Mouse (Mus musculus) left cerebral cortex, adult 2 months (tissue): ENCODE data around the gene Sdr9c7. TPM values are rescaled to one million over a fixed set of nuclear protein-coding genes. Genes with fewer than 3 reads are reported as not detected.

Source experiments
- DNase-seq, 2 experiments: peaks; one replicate each; pipeline ENCODE4 v3.0.0; 2021 to 2022; ENCODE audit warnings: low spot score in 2 of 2, mixed read lengths in 1 of 2; ENCODE audit errors: extremely low spot score in 1 of 2
- H3K27ac ChIP-seq: fragments of 200-600 bp; 2 replicates; pipeline ENCODE4 v1.8.1; 2022
- H3K4me3 ChIP-seq: fragments of 200-600 bp; 2 replicates; pipeline ENCODE4 v1.8.1; 2022
- CTCF ChIP-seq: fragments of 200-600 bp; IDR thresholded peaks from 2 replicates; pipeline ENCODE4 v1.8.1; 2022; ENCODE audit warnings: antibody characterized with exemption, mild to moderate bottlenecking, moderate library complexity
- intact Hi-C: fragments of 180-260 bp; cut with DNase I; formaldehyde crosslinking; loops from one replicate; pipeline ENCODE4 v1.15.1; 2025
- long read RNA-seq, 2 experiments: library from polyadenylated mRNA; stranded (forward); transcript quantifications; one replicate each; pipeline ENCODE4 v2.0.0; 2021; ENCODE audit warnings: borderline mapping rate in 2 of 2
- total RNA-seq, 2 experiments: library from RNA; stranded (reverse); gene quantifications; 2 replicates each; pipeline ENCODE4 v1.2.3; 2021

Sdr9c7 gene
- total RNA-seq = not detected
- long read RNA-seq, experiment 1 = 0 reads
- long read RNA-seq, experiment 2 = 0 reads

GRCm38 (mm10) chr10:127898218-127898617, at the start of gene Sdr9c7:
TSS of gene Sdr9c7 (plus strand) at chr10:127898518.
- no peak for DNase-seq
- intact Hi-C loops = no loop called here
- no peak for TF ChIP-seq CTCF
- Histone ChIP-seq H3K27ac (no peak within 1 kb of the TSS), H3K4me3 (no peak within 1 kb of the TSS)

- intact Hi-C loops = no loop called here
- no peak for DNase-seq
- TF ChIP-seq CTCF = no peak
Measured at GRCm38 (mm10) chr10:127849628-127850027, 48.7 kb upstream of the Sdr9c7 start, which contains the start of gene Rdh19. TSS of gene Rdh19 (plus strand) at chr10:127849928.

GRCm38 (mm10) chr10:127856376-127856775, 41.9 kb upstream of the Sdr9c7 start:
- Histone ChIP-seq H3K27ac (no peak overlapping the region), H3K4me3 (no peak overlapping the region)
- no peak for DNase-seq
- intact Hi-C loops = no loop called here
- TF ChIP-seq CTCF = no peak

More at GRCm38 (mm10) chr10:127849628-127850027, 48.7 kb upstream of the Sdr9c7 start, which contains the start of gene Rdh19:
- Histone ChIP-seq H3K27ac (no peak within 1 kb of the TSS), H3K4me3 (no peak within 1 kb of the TSS)

- TF ChIP-seq CTCF = no peak
- DNase-seq = no peak
- intact Hi-C loops = no loop called here
- Histone ChIP-seq H3K27ac (no peak overlapping the region), H3K4me3 (no peak overlapping the region)
Measured at GRCm38 (mm10) chr10:127864931-127865330, 33.4 kb upstream of the Sdr9c7 start.

GRCm38 (mm10) chr10:127866232-127866631, 32.1 kb upstream of the Sdr9c7 start, which contains the start of gene Rdh16f2:
TSS of gene Rdh16f2 (plus strand) at chr10:127866474.
- DNase-seq = no peak
- H3K27ac ChIP-seq = no peak within 1 kb of the TSS
- no peak within 1 kb of the TSS for H3K4me3 ChIP-seq
- TF ChIP-seq CTCF = no peak
- intact Hi-C loops = no loop called here

- peak; percentile 9 to 11 for DNase-seq
- TF ChIP-seq CTCF = peak; percentile 53
- no peak overlapping the region for H3K27ac ChIP-seq
- no peak overlapping the region for H3K4me3 ChIP-seq
- intact Hi-C loops = loop anchor here (2.0 kb wide), 1 partner anchor 64 kb away; no protein-coding TSS in a partner anchor
Measured at GRCm38 (mm10) chr10:127872484-127872883, 25.8 kb upstream of the Sdr9c7 start.

- Histone ChIP-seq H3K27ac (no peak overlapping the region), H3K4me3 (no peak overlapping the region)
- DNase-seq = no peak
- intact Hi-C loops = no loop called here
- no peak for TF ChIP-seq CTCF
Measured at GRCm38 (mm10) chr10:127877681-127878080, 20.6 kb upstream of the Sdr9c7 start.

GRCm38 (mm10) chr10:127878262-127879057, 19.9 kb upstream of the Sdr9c7 start:
- DNase-seq = no peak
- intact Hi-C loops = no loop called here
- no peak overlapping the region for H3K4me3 ChIP-seq
- no peak for TF ChIP-seq CTCF
- H3K27ac ChIP-seq = no peak overlapping the region

- intact Hi-C loops = no loop called here
- Histone ChIP-seq H3K27ac (no peak overlapping the region), H3K4me3 (no peak overlapping the region)
- TF ChIP-seq CTCF = no peak
- peak in 1 of 2 experiments; percentile 15 for DNase-seq
Measured at GRCm38 (mm10) chr10:127879155-127879688, 19.1 kb upstream of the Sdr9c7 start.

- no peak overlapping the region for H3K27ac ChIP-seq
Measured at GRCm38 (mm10) chr10:127881041-127881440, 17.3 kb upstream of the Sdr9c7 start.

GRCm38 (mm10) chr10:127886551-127886950, 11.8 kb upstream of the Sdr9c7 start:
- intact Hi-C loops = no loop called here
- Histone ChIP-seq H3K27ac (no peak overlapping the region), H3K4me3 (no peak overlapping the region)
- TF ChIP-seq CTCF = no peak
- DNase-seq = no peak

More at GRCm38 (mm10) chr10:127881041-127881440, 17.3 kb upstream of the Sdr9c7 start:
- no peak overlapping the region for H3K4me3 ChIP-seq
- intact Hi-C loops = no loop called here
- no peak for TF ChIP-seq CTCF
- no peak for DNase-seq

GRCm38 (mm10) chr10:127886971-127887370, 11.3 kb upstream of the Sdr9c7 start:
- no peak for TF ChIP-seq CTCF
- no peak for DNase-seq
- Histone ChIP-seq H3K4me3 (no peak overlapping the region), H3K27ac (no peak overlapping the region)
- intact Hi-C loops = no loop called here

- Histone ChIP-seq H3K4me3 (no peak within 1 kb of the TSS), H3K27ac (no peak within 1 kb of the TSS)
- TF ChIP-seq CTCF = no peak
- DNase-seq = no peak
- intact Hi-C loops = no loop called here
Measured at GRCm38 (mm10) chr10:127888605-127889004, 9.7 kb upstream of the Sdr9c7 start, which contains the start of gene Rdh7. TSS of gene Rdh7 (minus strand) at chr10:127888817.
